Mouse (Mus musculus) CD8-positive naive resting alpha-beta T cell, adult 57 days (primary cell): ENCODE measurements around the gene Trf. TPM values are rescaled to one million over a fixed set of nuclear protein-coding genes. Genes with fewer than 3 reads are reported as not detected.

ENCODE experiments used
- total RNA-seq: library from RNA; stranded (reverse); gene quantifications from one replicate; pipeline ENCODE4 v1.2.4, GENCODE M21; 2023

The Trf gene
- 12.6 TPM for total RNA-seq

GRCm38 (mm10) chr9:103230151-103230951, at the start of gene Trf, which contains the start of gene Gm20425:
Gene Trf (minus strand): TSS chr9:103230444.
Gene Gm20425 (minus strand): TSS chr9:103230307.

GRCm38 (mm10) chr9:103201561-103202260, 28.5 kb downstream of the Trf start, which contains the start of gene Srprb:
Gene Srprb (minus strand): TSS chr9:103202137.

Other genes with a start within 250 kb of the Trf start
- not detected for gene Slco2a1, start 241.7 kb downstream of the Trf start, total RNA-seq
- 2.9 TPM for gene Rab6b, start 118.7 kb downstream of the Trf start, total RNA-seq
- 21.2 TPM for gene Srprb, start 28.3 kb downstream of the Trf start, total RNA-seq
- 0.31 TPM for gene Gm20425, start 137 bp downstream of the Trf start, total RNA-seq
- not detected for gene 1300017J02Rik, start 74.6 kb upstream of the Trf start, total RNA-seq
- gene Topbp1, start 74.8 kb upstream of the Trf start, total RNA-seq: 75.5 TPM
- 106 TPM for gene Cdv3, start 135.4 kb upstream of the Trf start, total RNA-seq
- 0.95 TPM for gene Bfsp2, start 250.0 kb upstream of the Trf start, total RNA-seq